Mouse (Mus musculus) myocyte (in vitro differentiated cells): ENCODE results near the gene Gmeb2. TPM values are rescaled to one million over a fixed set of nuclear protein-coding genes. Genes with fewer than 3 reads are reported as not detected.

Experiments used
- H3K27me3 ChIP-seq: one replicate; pipeline ENCODE4 v1.6.1; 2011; ENCODE audit not compliant: control insufficient read depth, insufficient read depth, insufficient read length
- H3K36me3 ChIP-seq: one replicate; pipeline ENCODE4 v1.6.1; 2011; ENCODE audit not compliant: control insufficient read depth, insufficient read depth
- H3K4me2 ChIP-seq: one replicate; pipeline ENCODE4 v1.6.1; 2011; ENCODE audit warnings: low read depth, control low read depth
- H3K4me3 ChIP-seq: one replicate; pipeline ENCODE4 v1.5.1; 2011; ENCODE audit warnings: mild to moderate bottlenecking, control low read depth, moderate library complexity
- H3K79me2 ChIP-seq: one replicate; pipeline ENCODE4 v1.6.1; 2011; ENCODE audit not compliant: control insufficient read depth, insufficient read depth
- H3ac ChIP-seq: one replicate; pipeline ENCODE4 v1.6.1; 2011; ENCODE audit not compliant: control insufficient read depth, insufficient read length
- CEBPB ChIP-seq: IDR thresholded peaks from 2 replicates; pipeline ENCODE4 v1.6.1; 2011; ENCODE audit warnings: mild to moderate bottlenecking, moderate library complexity; ENCODE audit not compliant: poor library complexity, insufficient read depth, severe bottlenecking
- E2F4 ChIP-seq: IDR thresholded peaks from one replicate; pipeline ENCODE4 v1.6.1; 2011; ENCODE audit warnings: mild to moderate bottlenecking, control low read depth, moderate library complexity; ENCODE audit not compliant: insufficient read depth
- MAX ChIP-seq: IDR thresholded peaks from one replicate; pipeline ENCODE4 v1.6.1; 2011; ENCODE audit warnings: low read depth, mild to moderate bottlenecking, control low read depth
- MYOD1 ChIP-seq, 3 experiments: IDR thresholded peaks; one replicate each; pipeline ENCODE4 v1.6.1; 2011; ENCODE audit warnings: control low read depth in 2 of 3, low read depth in 2 of 3, mild to moderate bottlenecking in 2 of 3, moderate library complexity in 1 of 3; ENCODE audit not compliant: insufficient read length in 2 of 3, control insufficient read depth in 1 of 3
- MYOG ChIP-seq, 3 experiments: IDR thresholded peaks; one replicate each; pipeline ENCODE4 v1.6.1; 2011; ENCODE audit warnings: control low read depth in 2 of 3, low read depth in 2 of 3, mild to moderate bottlenecking in 2 of 3; ENCODE audit not compliant: insufficient read length in 2 of 3, control insufficient read depth in 1 of 3, insufficient read depth in 1 of 3
- POLR2A ChIP-seq: IDR thresholded peaks from one replicate; pipeline ENCODE4 v1.6.1; 2011; ENCODE audit warnings: low read depth, mild to moderate bottlenecking, control low read depth, moderate library complexity; ENCODE audit not compliant: insufficient read length
- POLR2AphosphoS2 ChIP-seq: IDR thresholded peaks from one replicate; pipeline ENCODE4 v1.6.1; 2011; ENCODE audit warnings: low read depth, control low read depth; ENCODE audit not compliant: insufficient read length
- REST ChIP-seq: IDR thresholded peaks from one replicate; pipeline ENCODE4 v1.6.1; 2011; ENCODE audit warnings: mild to moderate bottlenecking, control low read depth, moderate library complexity; ENCODE audit not compliant: insufficient read depth, insufficient read length
- SRF ChIP-seq: IDR thresholded peaks from one replicate; pipeline ENCODE4 v1.6.1; 2011; ENCODE audit warnings: low read depth; ENCODE audit not compliant: control insufficient read depth, insufficient read length
- TCF12 ChIP-seq: IDR thresholded peaks from one replicate; pipeline ENCODE4 v1.6.1; 2011; ENCODE audit warnings: mild to moderate bottlenecking, control low read depth; ENCODE audit not compliant: poor library complexity, insufficient read depth, severe bottlenecking
- TCF3 ChIP-seq: IDR thresholded peaks from one replicate; pipeline ENCODE4 v1.6.1; 2011; ENCODE audit warnings: low read depth, control low read depth; ENCODE audit not compliant: insufficient read length
- USF1 ChIP-seq: IDR thresholded peaks from one replicate; pipeline ENCODE4 v1.6.1; 2011; ENCODE audit warnings: low read depth, mild to moderate bottlenecking, control low read depth, moderate library complexity
- polyA plus RNA-seq: library from polyadenylated mRNA; unstranded; fragments of >200 nt; fragmentation: generic; extraction: Trizol; gene quantifications from one replicate; pipeline ENCODE4 v1.2.1, GENCODE M21; 2012; ENCODE audit warnings: missing spikeins

Gmeb2 gene
- polyA plus RNA-seq, 1 experiment: 11.0 TPM

- H3K4me2 ChIP-seq: no peak overlapping the region
- no peak overlapping the region for H3K4me3 ChIP-seq
- H3K79me2 ChIP-seq: peaks cover 8% of the 10 kb centered on the region
- H3K36me3 ChIP-seq: peaks cover 60% of the 10 kb centered on the region
- H3K27me3 ChIP-seq: no peaks in the 10 kb centered on the region
- no peak overlapping the region for H3ac ChIP-seq
- TF ChIP-seq CEBPB (no peak), POLR2AphosphoS2 (no peak), TCF12 (no peak), POLR2A (no peak), MYOD1 (IDR thresholded peaks at IDR 0.05; ENCODE audit: control insufficient read depth in 1 of 3, insufficient read length in 2 of 3, low read depth in 2 of 3) (no peak), REST (no peak)
Measured at GRCm38 (mm10) chr2:181266839-181267238, 21.0 kb downstream of the Gmeb2 start.

DNA sequence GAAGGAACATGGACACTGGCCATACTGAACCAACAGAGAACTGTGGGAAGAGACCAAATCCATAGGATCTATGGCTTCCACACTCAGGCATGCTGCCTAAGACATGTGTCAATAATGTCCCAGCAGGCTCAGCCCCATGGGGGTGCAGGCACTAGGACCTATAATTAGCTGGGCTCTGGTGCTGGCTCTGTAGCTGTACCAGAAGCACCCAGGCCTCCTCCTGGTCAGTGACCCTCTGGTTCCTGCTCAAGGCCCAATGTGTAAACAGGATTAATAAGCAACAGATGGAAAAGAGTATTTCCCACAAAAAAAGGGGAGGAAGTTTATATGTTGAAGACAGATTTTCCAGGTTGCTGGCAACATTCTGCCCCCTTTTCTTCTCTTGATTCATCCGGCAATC, 34.6 kb downstream of the Gmeb2 start:
- no peak overlapping the region for H3ac ChIP-seq
- H3K4me3 ChIP-seq: no peak overlapping the region
- no peak for TF ChIP-seq MAX
- no peak for TF ChIP-seq POLR2A
- H3K36me3 ChIP-seq: peaks cover 48% of the 10 kb centered on the region
- no peak overlapping the region for H3K4me2 ChIP-seq
- no peaks in the 10 kb centered on the region for H3K27me3 ChIP-seq
- H3K79me2 ChIP-seq: no peaks in the 10 kb centered on the region

- TF ChIP-seq E2F4 (no peak), MYOD1 (IDR thresholded peaks at IDR 0.05; ENCODE audit: control insufficient read depth in 1 of 3, insufficient read length in 2 of 3, low read depth in 2 of 3) (no peak), POLR2AphosphoS2 (no peak), USF1 (no peak), TCF12 (no peak), REST (no peak), TCF3 (no peak), MYOG (IDR thresholded peaks at IDR 0.05; ENCODE audit: control insufficient read depth in 1 of 3, insufficient read depth in 1 of 3, insufficient read length in 2 of 3, low read depth in 2 of 3) (no peak)
- Histone ChIP-seq H3ac (no peak overlapping the region), H3K4me2 (no peak overlapping the region), H3K27me3 (no peaks in the 10 kb centered on the region), H3K79me2 (no peaks in the 10 kb centered on the region), H3K36me3 (peaks cover 38% of the 10 kb centered on the region), H3K4me3 (no peak overlapping the region)
Measured at GRCm38 (mm10) chr2:181251841-181252240, 36.0 kb downstream of the Gmeb2 start.

GRCm38 (mm10) chr2:181249217-181249616, 38.6 kb downstream of the Gmeb2 start:
- H3K27me3 ChIP-seq: no peaks in the 10 kb centered on the region
- no peaks in the 10 kb centered on the region for H3K79me2 ChIP-seq
- H3ac ChIP-seq: no peak overlapping the region
- H3K4me2 ChIP-seq: no peak overlapping the region
- H3K4me3 ChIP-seq: no peak overlapping the region
- TF ChIP-seq POLR2A (no peak), POLR2AphosphoS2 (no peak), SRF (no peak), MYOG (IDR thresholded peaks at IDR 0.05; ENCODE audit: control insufficient read depth in 1 of 3, insufficient read depth in 1 of 3, insufficient read length in 2 of 3, low read depth in 2 of 3) (no peak), REST (no peak), TCF3 (no peak), MAX (no peak), CEBPB (no peak), USF1 (no peak), MYOD1 (IDR thresholded peaks at IDR 0.05; ENCODE audit: control insufficient read depth in 1 of 3, insufficient read length in 2 of 3, low read depth in 2 of 3) (no peak), TCF12 (no peak), E2F4 (no peak)
- peaks cover 19% of the 10 kb centered on the region for H3K36me3 ChIP-seq

DNA sequence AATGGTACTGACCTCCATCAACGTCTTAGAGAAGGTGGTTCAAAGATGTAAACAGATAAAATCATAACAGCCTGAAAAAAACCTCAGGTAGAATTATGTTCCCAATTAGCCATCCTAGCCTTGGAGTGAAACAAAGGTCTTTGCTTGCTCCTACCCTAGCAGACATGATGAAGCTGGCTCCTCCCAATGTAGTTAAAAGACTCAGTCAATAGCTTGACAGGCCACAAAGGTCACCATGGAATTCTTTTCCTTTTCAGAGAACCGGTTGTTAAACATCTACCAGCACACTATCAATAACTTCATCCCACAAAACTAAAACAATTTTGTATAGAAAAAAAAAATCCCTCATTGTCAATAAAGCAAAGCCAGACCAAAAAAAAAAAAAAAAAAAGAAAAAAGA, 42.8 kb downstream of the Gmeb2 start:
- no peak overlapping the region for H3K4me2 ChIP-seq
- TF ChIP-seq POLR2A: no peak
- no peak for TF ChIP-seq E2F4
- TF ChIP-seq REST: no peak
- TF ChIP-seq TCF12: no peak
- TF ChIP-seq USF1: no peak
- TF ChIP-seq MAX: no peak
- no peak for TF ChIP-seq TCF3
- no peak for TF ChIP-seq MYOD1 (IDR thresholded peaks at IDR 0.05; ENCODE audit: control insufficient read depth in 1 of 3, insufficient read length in 2 of 3, low read depth in 2 of 3)
- no peak for TF ChIP-seq POLR2AphosphoS2
- TF ChIP-seq CEBPB: no peak
- no peak for TF ChIP-seq MYOG (IDR thresholded peaks at IDR 0.05; ENCODE audit: control insufficient read depth in 1 of 3, insufficient read depth in 1 of 3, insufficient read length in 2 of 3, low read depth in 2 of 3)
- no peak for TF ChIP-seq SRF
- no peaks in the 10 kb centered on the region for H3K36me3 ChIP-seq
- peaks cover 5% of the 10 kb centered on the region for H3K79me2 ChIP-seq
- no peak overlapping the region for H3ac ChIP-seq
- H3K4me3 ChIP-seq: no peak overlapping the region
- H3K27me3 ChIP-seq: no peaks in the 10 kb centered on the region
